Mouse (Mus musculus): Measurements from ENCODE around the gene Lcmt1.
A peak's percentile ranks its signal among the peaks of the same experiment; 100 is the strongest.

Lcmt1 gene

GRCm38 (mm10) chr7:123455088-123455487 is 85.5 kb downstream of the Lcmt1 start:
- no peak for DNase-seq (ENCODE audit: low spot score in 2 of 2)

- no peak for DNase-seq (ENCODE audit: low spot score in 2 of 2)
Observed at GRCm38 (mm10) chr7:123458309-123458708, 88.7 kb downstream of the Lcmt1 start.

GRCm38 (mm10) chr7:123459247-123459646 is 89.7 kb downstream of the Lcmt1 start:
- DNase-seq (ENCODE audit: low spot score in 2 of 2) = no peak

- DNase-seq (ENCODE audit: low spot score in 2 of 2) = peak in 1 of 2 experiments; percentile 55
Observed at GRCm38 (mm10) chr7:123461316-123461715, 91.7 kb downstream of the Lcmt1 start.

GRCm38 (mm10) chr7:123462070-123462501 is 92.5 kb downstream of the Lcmt1 start, which contains the start of gene Aqp8:
Aqp8 (plus strand) TSS chr7:123462291.
- DNase-seq (ENCODE audit: low spot score in 2 of 2) = peak; percentile 83

GRCm38 (mm10) chr7:123463569-123463968 is 94.0 kb downstream of the Lcmt1 start:
- peak in 1 of 2 experiments; percentile 55 for DNase-seq (ENCODE audit: low spot score in 2 of 2)

GRCm38 (mm10) chr7:123465692-123466387 is 96.3 kb downstream of the Lcmt1 start:
- peak; percentile 57 to 74 for DNase-seq (ENCODE audit: low spot score in 2 of 2)

- peak in 1 of 2 experiments; percentile 29 for DNase-seq (ENCODE audit: low spot score in 2 of 2)
Observed at GRCm38 (mm10) chr7:123467961-123468360, 98.4 kb downstream of the Lcmt1 start.

All from spleen, postnatal 4 days (tissue).